Mouse (Mus musculus): ENCODE results near the gene Rhebl1. TPM values are rescaled to one million over a fixed set of nuclear protein-coding genes. Genes with fewer than 3 reads are reported as not detected.
"Not testable (repeated sequence)": the region's sequence is repeated elsewhere in the genome, so short reads cannot be mapped to it uniquely, and the experiment has no call there.

Gene Rhebl1
- polyA plus RNA-seq (2014; fragmentation: Nextera tagmentation; extraction: Ambion mirVana), result 6.5 and 8.8 TPM in 2 replicates

- Histone ChIP-seq H3K4me3 (ENCODE audit: low read depth, low read length) (peak within 1 kb of the TSS; percentile 61), H3K9ac (ENCODE audit: low read depth, low read length) (peak within 1 kb of the TSS; percentile 74), H3K4me2 (peak within 1 kb of the TSS; percentile 100), H3K36me3 (ENCODE audit: control insufficient read depth, insufficient read depth, low read length) (no peaks in the 10 kb centered on the region), H3K27me3 (ENCODE audit: control insufficient read depth, insufficient read depth, low read length) (peaks cover 59% of the 10 kb centered on the region), H3K4me1 (ENCODE audit: control insufficient read depth, insufficient read depth, low read length) (peaks cover 48% of the 10 kb centered on the region), H3K27ac (ENCODE audit: low read depth, low read length) (peak within 1 kb of the TSS; percentile 87), H3K9me3 (replicated peaks; ENCODE audit: control insufficient read depth, low read length) (no peaks in the 10 kb centered on the region)
- WGBS (ENCODE audit: insufficient replicate concordance), result 1% methylated on average over 77 of the region's 77 CpGs
- no peak for ATAC-seq (replicated peaks; ENCODE audit: insufficient number of reproducible peaks, low FRiP score, low TSS enrichment)
These were observed at the start of gene Rhebl1 for GRCm38 (mm10) chr15:98893940-98894745. Gene Rhebl1, minus strand, starts transcription at chr15:98894540.

DNA sequence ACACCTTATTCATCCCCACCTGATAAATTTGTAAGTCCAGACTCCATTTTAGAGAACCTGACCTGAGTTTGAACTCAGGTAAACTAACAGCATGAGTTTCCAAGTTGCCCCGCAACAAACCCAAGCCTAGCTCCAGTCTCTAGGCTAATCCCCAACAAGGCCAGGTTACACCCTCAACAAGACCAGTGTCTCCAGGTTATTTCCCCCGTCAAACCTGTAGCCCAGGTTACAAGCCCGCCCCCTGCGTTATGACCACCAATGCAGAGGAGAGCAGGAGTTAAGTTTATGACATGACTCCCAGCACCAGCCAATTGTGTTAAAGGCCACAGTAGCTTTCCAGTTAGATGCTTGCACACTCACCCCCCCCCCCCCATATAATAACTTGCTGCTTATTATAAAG is 48.8 kb upstream of the Rhebl1 start:
- Histone ChIP-seq H3K27ac (ENCODE audit: low read depth, low read length) (no peak overlapping the region), H3K4me1 (ENCODE audit: control insufficient read depth, insufficient read depth, low read length) (no peaks in the 10 kb centered on the region), H3K4me2 (no peak overlapping the region), H3K27me3 (ENCODE audit: control insufficient read depth, insufficient read depth, low read length) (no peaks in the 10 kb centered on the region), H3K36me3 (ENCODE audit: control insufficient read depth, insufficient read depth, low read length) (no peaks in the 10 kb centered on the region), H3K4me3 (ENCODE audit: low read depth, low read length) (no peak overlapping the region), H3K9me3 (replicated peaks; ENCODE audit: control insufficient read depth, low read length) (no peaks in the 10 kb centered on the region), H3K9ac (ENCODE audit: low read depth, low read length) (no peak overlapping the region)
- no peak for ATAC-seq (replicated peaks; ENCODE audit: insufficient number of reproducible peaks, low FRiP score, low TSS enrichment)
- 61% methylated on average over 4 of the region's 4 CpGs for WGBS (ENCODE audit: insufficient replicate concordance)

DNA sequence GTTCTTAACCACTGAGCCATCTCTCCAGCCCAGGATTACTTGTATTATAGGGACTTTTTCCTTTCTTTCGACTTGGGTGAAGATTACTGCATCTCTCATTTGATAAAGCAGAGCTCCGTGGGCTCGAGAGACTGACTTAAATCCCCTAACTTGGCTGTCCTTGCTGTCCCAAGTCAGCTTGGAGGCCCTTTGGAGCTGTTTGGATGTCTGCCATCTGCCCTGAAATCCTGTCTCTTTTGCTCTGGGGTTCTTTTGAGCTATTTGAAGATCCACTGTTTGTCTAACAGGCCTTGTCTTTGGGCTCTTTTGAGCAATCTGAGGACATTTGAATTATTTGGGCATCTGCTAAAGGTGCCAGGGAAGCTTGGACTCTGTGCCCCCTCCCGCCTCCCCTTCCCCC is 47.7 kb upstream of the Rhebl1 start:
- no peak for ATAC-seq (replicated peaks; ENCODE audit: insufficient number of reproducible peaks, low FRiP score, low TSS enrichment)
- Histone ChIP-seq H3K4me1 (ENCODE audit: control insufficient read depth, insufficient read depth, low read length) (no peaks in the 10 kb centered on the region), H3K4me2 (no peak overlapping the region), H3K9ac (ENCODE audit: low read depth, low read length) (no peak overlapping the region), H3K9me3 (replicated peaks; ENCODE audit: control insufficient read depth, low read length) (no peaks in the 10 kb centered on the region), H3K27me3 (ENCODE audit: control insufficient read depth, insufficient read depth, low read length) (no peaks in the 10 kb centered on the region), H3K27ac (ENCODE audit: low read depth, low read length) (no peak overlapping the region), H3K4me3 (ENCODE audit: low read depth, low read length) (no peak overlapping the region), H3K36me3 (ENCODE audit: control insufficient read depth, insufficient read depth, low read length) (no peaks in the 10 kb centered on the region)
- 84% methylated on average over 4 of the region's 4 CpGs for WGBS (ENCODE audit: insufficient replicate concordance)

GRCm38 (mm10) chr15:98941539-98941938 is 47.2 kb upstream of the Rhebl1 start:
- Histone ChIP-seq H3K4me2 (no peak overlapping the region), H3K4me1 (ENCODE audit: control insufficient read depth, insufficient read depth, low read length) (no peaks in the 10 kb centered on the region), H3K27me3 (ENCODE audit: control insufficient read depth, insufficient read depth, low read length) (no peaks in the 10 kb centered on the region), H3K4me3 (ENCODE audit: low read depth, low read length) (no peak overlapping the region), H3K27ac (ENCODE audit: low read depth, low read length) (no peak overlapping the region), H3K9ac (ENCODE audit: low read depth, low read length) (no peak overlapping the region), H3K36me3 (ENCODE audit: control insufficient read depth, insufficient read depth, low read length) (no peaks in the 10 kb centered on the region), H3K9me3 (replicated peaks; ENCODE audit: control insufficient read depth, low read length) (no peaks in the 10 kb centered on the region)
- ATAC-seq (replicated peaks; ENCODE audit: insufficient number of reproducible peaks, low FRiP score, low TSS enrichment), result no peak
- WGBS (ENCODE audit: insufficient replicate concordance), result 67% methylated on average over 2 of the region's 2 CpGs

DNA sequence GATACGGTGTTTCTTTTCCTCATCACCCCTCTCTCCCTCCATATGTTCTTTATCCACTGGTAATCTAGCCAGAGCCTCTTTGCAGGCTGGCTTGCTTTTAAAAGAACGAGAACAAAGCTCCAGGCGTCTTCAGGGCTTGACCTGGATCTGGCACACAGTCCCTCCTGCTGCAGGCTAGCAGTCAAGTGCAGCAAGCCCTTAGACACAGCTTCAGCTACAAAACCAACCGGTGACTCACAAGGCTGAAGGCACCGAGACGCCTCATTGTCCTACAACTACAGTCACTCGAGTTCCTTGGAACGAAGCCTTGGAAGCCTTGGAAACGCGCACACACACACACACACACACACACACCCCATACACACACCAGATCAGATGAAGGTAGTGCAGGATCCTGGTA is 46.5 kb upstream of the Rhebl1 start:
- 81% methylated on average over 10 of the region's 10 CpGs for WGBS (ENCODE audit: insufficient replicate concordance)
- ATAC-seq (replicated peaks; ENCODE audit: insufficient number of reproducible peaks, low FRiP score, low TSS enrichment), result no peak
- Histone ChIP-seq H3K27me3 (ENCODE audit: control insufficient read depth, insufficient read depth, low read length) (no peaks in the 10 kb centered on the region), H3K27ac (ENCODE audit: low read depth, low read length) (no peak overlapping the region), H3K9me3 (replicated peaks; ENCODE audit: control insufficient read depth, low read length) (no peaks in the 10 kb centered on the region), H3K4me1 (ENCODE audit: control insufficient read depth, insufficient read depth, low read length) (peaks cover 1% of the 10 kb centered on the region; the same call in 1 of the 2 replicates), H3K4me3 (ENCODE audit: low read depth, low read length) (no peak overlapping the region), H3K36me3 (ENCODE audit: control insufficient read depth, insufficient read depth, low read length) (no peaks in the 10 kb centered on the region), H3K9ac (ENCODE audit: low read depth, low read length) (no peak overlapping the region), H3K4me2 (no peak overlapping the region)

GRCm38 (mm10) chr15:98934217-98934839 is 40.0 kb upstream of the Rhebl1 start, which contains the start of gene Tuba1b:
Gene Tuba1b, minus strand, starts transcription at chr15:98934565.
- WGBS (ENCODE audit: insufficient replicate concordance), result under 1% methylated on average over 52 of the region's 58 CpGs
- peak within 1 kb of the TSS; percentile 99 for H3K9ac ChIP-seq (ENCODE audit: low read depth, low read length)
- ATAC-seq (replicated peaks; ENCODE audit: insufficient number of reproducible peaks, low FRiP score, low TSS enrichment), result peak; percentile 97
- H3K4me3 ChIP-seq (ENCODE audit: low read depth, low read length), result peak within 1 kb of the TSS; percentile 84
- H3K4me1 ChIP-seq (ENCODE audit: control insufficient read depth, insufficient read depth, low read length), result peaks cover 9% of the 10 kb centered on the region; the same call in 1 of the 2 replicates
- no peaks in the 10 kb centered on the region for H3K27me3 ChIP-seq (ENCODE audit: control insufficient read depth, insufficient read depth, low read length)
- peak within 1 kb of the TSS; percentile 99 for H3K27ac ChIP-seq (ENCODE audit: low read depth, low read length)
- no peaks in the 10 kb centered on the region; the same call in 1 of the 2 replicates for H3K36me3 ChIP-seq (ENCODE audit: control insufficient read depth, insufficient read depth, low read length)
- no peaks in the 10 kb centered on the region for H3K9me3 ChIP-seq (replicated peaks; ENCODE audit: control insufficient read depth, low read length)
- peak within 1 kb of the TSS; percentile 98 for H3K4me2 ChIP-seq

- H3K9ac ChIP-seq (ENCODE audit: low read depth, low read length), result peak overlapping the region; percentile 99
- no peaks in the 10 kb centered on the region for H3K9me3 ChIP-seq (replicated peaks; ENCODE audit: control insufficient read depth, low read length)
- peak overlapping the region; percentile 99 for H3K27ac ChIP-seq (ENCODE audit: low read depth, low read length)
- no peaks in the 10 kb centered on the region for H3K27me3 ChIP-seq (ENCODE audit: control insufficient read depth, insufficient read depth, low read length)
- WGBS (ENCODE audit: insufficient replicate concordance), result under 1% methylated on average over 35 of the region's 35 CpGs
- ATAC-seq (replicated peaks; ENCODE audit: insufficient number of reproducible peaks, low FRiP score, low TSS enrichment), result peak; percentile 79
- peaks cover 9% of the 10 kb centered on the region; the same call in 1 of the 2 replicates for H3K4me1 ChIP-seq (ENCODE audit: control insufficient read depth, insufficient read depth, low read length)
- no peaks in the 10 kb centered on the region; the same call in 1 of the 2 replicates for H3K36me3 ChIP-seq (ENCODE audit: control insufficient read depth, insufficient read depth, low read length)
- H3K4me2 ChIP-seq, result peak overlapping the region; percentile 98
- H3K4me3 ChIP-seq (ENCODE audit: low read depth, low read length), result peak overlapping the region; percentile 84
These were observed 39.5 kb upstream of the Rhebl1 start for GRCm38 (mm10) chr15:98933833-98934216.

DNA sequence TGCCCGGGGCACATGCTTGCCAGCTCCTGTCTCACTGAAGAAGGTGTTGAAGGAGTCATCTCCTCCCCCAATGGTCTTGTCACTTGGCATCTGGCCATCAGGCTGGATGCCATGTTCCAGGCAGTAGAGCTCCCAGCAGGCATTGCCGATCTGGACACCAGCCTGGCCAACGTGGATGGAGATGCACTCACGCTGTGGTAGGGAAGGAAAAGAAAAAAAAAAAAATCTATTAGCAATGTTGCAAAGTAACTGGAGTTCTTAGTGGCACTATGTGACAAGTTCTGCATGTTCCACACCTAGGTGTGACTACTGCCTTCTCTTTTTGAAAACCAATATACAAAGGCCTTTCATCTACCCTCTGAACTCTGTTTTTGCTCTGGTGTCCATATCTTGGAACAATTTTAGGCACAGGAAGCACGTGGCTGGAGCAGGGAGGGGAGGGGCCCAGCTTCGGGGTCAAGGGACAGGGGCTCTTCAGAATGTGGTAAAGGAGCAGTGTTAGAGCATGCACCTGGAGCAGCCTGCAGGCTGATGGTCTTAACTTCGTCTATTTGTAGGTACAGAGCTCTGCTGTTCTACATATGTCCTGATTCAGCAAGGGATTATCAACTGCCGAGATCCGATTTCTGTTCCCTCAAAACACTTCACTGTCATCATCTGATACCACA is 38.8 kb upstream of the Rhebl1 start:
- Histone ChIP-seq H3K4me2 (peak overlapping the region; percentile 98), H3K9ac (ENCODE audit: low read depth, low read length) (peak overlapping the region; percentile 99), H3K27ac (ENCODE audit: low read depth, low read length) (peak overlapping the region; percentile 99), H3K4me3 (ENCODE audit: low read depth, low read length) (peak overlapping the region; percentile 84)
- ATAC-seq (replicated peaks; ENCODE audit: insufficient number of reproducible peaks, low FRiP score, low TSS enrichment); H3K27me3 ChIP-seq (ENCODE audit: control insufficient read depth, insufficient read depth, low read length); H3K36me3 ChIP-seq (ENCODE audit: control insufficient read depth, insufficient read depth, low read length); H3K4me1 ChIP-seq (ENCODE audit: control insufficient read depth, insufficient read depth, low read length); H3K9me3 ChIP-seq (replicated peaks; ENCODE audit: control insufficient read depth, low read length): not testable (repeated sequence)
- WGBS (ENCODE audit: insufficient replicate concordance), result 12% methylated on average over 8 of the region's 9 CpGs

All from heart, embryonic 11.5 days (tissue).